Mouse (Mus musculus) MEL (cell line): Measurements from ENCODE around the gene Bloc1s4. TPM values are rescaled to one million over a fixed set of nuclear protein-coding genes. Genes with fewer than 3 reads are reported as not detected.

Source experiments
- DNase-seq: peaks from one replicate; pipeline ENCODE4 v3.0.0; 2011; ENCODE audit warnings: low read depth, low spot score
- H3K27ac ChIP-seq: 2 replicates; pipeline ENCODE4 v1.5.1; 2012; ENCODE audit warnings: low read depth, mild to moderate bottlenecking, control low read depth, low read length, moderate library complexity; ENCODE audit not compliant: control insufficient read depth
- H3K27me3 ChIP-seq, 2 experiments: fragments of 150-350 bp in 1 of 2; sonication (generic) in 1 of 2; 2 replicates each; pipeline ENCODE4 v1.6.1; 2012; ENCODE audit warnings: low read length in 2 of 2, mild to moderate bottlenecking in 2 of 2, improper control_type of control experiment in 1 of 2, moderate library complexity in 1 of 2; ENCODE audit not compliant: insufficient read depth in 2 of 2, control insufficient read depth in 1 of 2
- H3K36me3 ChIP-seq, 2 experiments: 2 replicates each; pipeline ENCODE4 v1.6.1; 2012 to 2014; ENCODE audit warnings: low read length in 2 of 2, improper control_type of control experiment in 1 of 2, inconsistent platforms in 1 of 2, mild to moderate bottlenecking in 1 of 2; ENCODE audit not compliant: insufficient read depth in 2 of 2, control insufficient read depth in 1 of 2
- H3K4me1 ChIP-seq, 2 experiments: fragments of 150-350 bp in 1 of 2; sonication (generic) in 1 of 2; 2 replicates each; pipeline ENCODE4 v1.6.1; 2012; ENCODE audit warnings: low read length in 2 of 2, improper control_type of control experiment in 1 of 2, mild to moderate bottlenecking in 1 of 2; ENCODE audit not compliant: insufficient read depth in 2 of 2, control insufficient read depth in 1 of 2
- H3K4me3 ChIP-seq, 2 experiments: fragments of 150-350 bp in 1 of 2; sonication (generic) in 1 of 2; 2 replicates each; pipeline ENCODE4 v1.5.1; 2012; ENCODE audit warnings: low read depth in 2 of 2, low read length in 2 of 2, mild to moderate bottlenecking in 2 of 2, moderate library complexity in 2 of 2, control low read depth in 1 of 2, improper control_type of control experiment in 1 of 2; ENCODE audit not compliant: control insufficient read depth in 1 of 2, insufficient read depth in 1 of 2
- H3K79me2 ChIP-seq: 2 replicates; pipeline ENCODE4 v1.6.1; 2012; ENCODE audit warnings: mild to moderate bottlenecking, low read length, moderate library complexity; ENCODE audit not compliant: control insufficient read depth, poor library complexity, insufficient read depth
- H3K9ac ChIP-seq: 2 replicates; pipeline ENCODE4 v1.6.1; 2012; ENCODE audit warnings: low read depth, mild to moderate bottlenecking, control low read depth, low read length, moderate library complexity; ENCODE audit not compliant: control insufficient read depth, poor library complexity, severe bottlenecking
- H3K9me3 ChIP-seq: fragments of 150-350 bp; sonication (generic); replicated peaks from 2 replicates; pipeline ENCODE4 v1.6.1; 2012; ENCODE audit warnings: mild to moderate bottlenecking, low read length, improper control_type of control experiment, moderate library complexity; ENCODE audit not compliant: insufficient read depth
- CHD1 ChIP-seq: IDR thresholded peaks from 2 replicates; pipeline ENCODE4 v1.6.1; 2012; ENCODE audit warnings: low read depth, mild to moderate bottlenecking, inconsistent platforms, low read length, improper control_type of control experiment
- ELF1 ChIP-seq: IDR thresholded peaks from 2 replicates; pipeline ENCODE4 v1.6.1; 2014; ENCODE audit warnings: low read depth, mild to moderate bottlenecking, inconsistent platforms, low read length, improper control_type of control experiment, moderate library complexity
- EP300 ChIP-seq, 2 experiments: IDR thresholded peaks; 2 replicates each; pipeline ENCODE4 v1.6.1; 2011; ENCODE audit warnings: improper control_type of control experiment in 2 of 2, low read length in 2 of 2, low read depth in 1 of 2, mild to moderate bottlenecking in 1 of 2
- ETS1 ChIP-seq: IDR thresholded peaks from 2 replicates; pipeline ENCODE4 v1.6.1; 2012; ENCODE audit warnings: low read depth, mild to moderate bottlenecking, inconsistent platforms, low read length, improper control_type of control experiment, moderate library complexity
- GATA1 ChIP-seq: IDR thresholded peaks from 2 replicates; pipeline ENCODE4 v1.6.1; 2011; ENCODE audit warnings: low read depth, low read length, improper control_type of control experiment
- HCFC1 ChIP-seq: IDR thresholded peaks from 2 replicates; pipeline ENCODE4 v1.6.1; 2012; ENCODE audit warnings: low read depth, mild to moderate bottlenecking, inconsistent platforms, low read length, improper control_type of control experiment, moderate library complexity
- MAFK ChIP-seq: IDR thresholded peaks from 2 replicates; pipeline ENCODE4 v1.6.1; 2011; ENCODE audit warnings: low read depth, mild to moderate bottlenecking, low read length, improper control_type of control experiment, borderline replicate concordance
- MAX ChIP-seq: IDR thresholded peaks from 2 replicates; pipeline ENCODE4 v1.6.1; 2011; ENCODE audit warnings: low read length, improper control_type of control experiment
- MEF2A ChIP-seq: IDR thresholded peaks from 2 replicates; pipeline ENCODE4 v1.6.1; 2014; ENCODE audit warnings: low read depth, mild to moderate bottlenecking, inconsistent platforms, low read length, improper control_type of control experiment; ENCODE audit not compliant: poor library complexity, insufficient replicate concordance, severe bottlenecking; ENCODE audit errors: extremely low read depth
- MYB ChIP-seq: IDR thresholded peaks from 2 replicates; pipeline ENCODE4 v1.6.1; 2011; ENCODE audit warnings: mild to moderate bottlenecking, low read depth, low read length, improper control_type of control experiment
- MYC ChIP-seq: IDR thresholded peaks from 2 replicates; pipeline ENCODE4 v1.6.1; 2011; ENCODE audit warnings: low read depth, mild to moderate bottlenecking, low read length, improper control_type of control experiment, moderate library complexity
- NRF1 ChIP-seq: IDR thresholded peaks from 2 replicates; pipeline ENCODE4 v1.6.1; 2014; ENCODE audit warnings: low read depth, mild to moderate bottlenecking, inconsistent platforms, low read length, improper control_type of control experiment, moderate library complexity; ENCODE audit not compliant: poor library complexity, insufficient read depth, severe bottlenecking
- POLR2AphosphoS2 ChIP-seq: IDR thresholded peaks from 2 replicates; pipeline ENCODE4 v1.6.1; 2011; ENCODE audit warnings: low read length, improper control_type of control experiment
- RAD21 ChIP-seq: IDR thresholded peaks from 2 replicates; pipeline ENCODE4 v1.6.1; 2011; ENCODE audit warnings: mild to moderate bottlenecking, low read depth, low read length, improper control_type of control experiment
- SIN3A ChIP-seq: IDR thresholded peaks from 2 replicates; pipeline ENCODE4 v1.6.1; 2012; ENCODE audit warnings: low read length, improper control_type of control experiment, inconsistent platforms
- SMC3 ChIP-seq: IDR thresholded peaks from 2 replicates; pipeline ENCODE4 v1.6.1; 2011; ENCODE audit warnings: low read depth, low read length, improper control_type of control experiment
- TCF12 ChIP-seq: IDR thresholded peaks from 2 replicates; pipeline ENCODE4 v1.6.1; 2014; ENCODE audit warnings: low read depth, mild to moderate bottlenecking, inconsistent platforms, low read length, improper control_type of control experiment, moderate library complexity
- UBTF ChIP-seq: IDR thresholded peaks from 2 replicates; pipeline ENCODE4 v1.6.1; 2012; ENCODE audit warnings: low read depth, mild to moderate bottlenecking, inconsistent platforms, low read length, improper control_type of control experiment, moderate library complexity, borderline replicate concordance; ENCODE audit not compliant: insufficient read depth
- USF1 ChIP-seq: IDR thresholded peaks from 2 replicates; pipeline ENCODE4 v1.6.1; 2014; ENCODE audit warnings: low read depth, mild to moderate bottlenecking, inconsistent platforms, low read length, improper control_type of control experiment, moderate library complexity
- USF2 ChIP-seq, 2 experiments: IDR thresholded peaks; 2 replicates each; pipeline ENCODE4 v1.6.1; 2011 to 2012; ENCODE audit warnings: improper control_type of control experiment in 2 of 2, low read length in 2 of 2, borderline replicate concordance in 1 of 2, inconsistent platforms in 1 of 2, low read depth in 1 of 2, mild to moderate bottlenecking in 1 of 2; ENCODE audit not compliant: insufficient read depth in 1 of 2
- ZNF384 ChIP-seq: IDR thresholded peaks from 2 replicates; pipeline ENCODE4 v1.6.1; 2012; ENCODE audit warnings: low read depth, mild to moderate bottlenecking, inconsistent platforms, low read length, improper control_type of control experiment
- polyA plus RNA-seq, 2 experiments: library from polyadenylated mRNA; stranded (reverse) in 1 of 2; unstranded in 1 of 2; fragments of >175 nt in 1 of 2; fragments of >200 nt in 1 of 2; gene quantifications; 2 replicates each; pipeline versions ENCODE4 v1.2.1 to v1.2.4; 2012; ENCODE audit warnings: low replicate concordance in 2 of 2, low read depth in 1 of 2; ENCODE audit not compliant: insufficient read length in 2 of 2, insufficient read depth in 1 of 2, missing spikeins in 1 of 2
- total RNA-seq: library from RNA; depleted of rRNA; stranded (reverse); fragments of 300-350 nt; gene quantifications from 2 replicates; pipeline ENCODE4 v1.2.3, GENCODE M21; 2012

Gene Bloc1s4
- total and polyA plus RNA-seq, 3 experiments, result 29.8 to 32.9 TPM; not detected in 1

GRCm38 (mm10) chr5:36736009-36736408 lies 12.4 kb downstream of the Bloc1s4 start (continued):
- TF ChIP-seq ZNF384 (peak; percentile 51; the same call in 1 of the 2 replicates), EP300 (IDR thresholded peaks at IDR 0.05; ENCODE audit: low read depth in 1 of 2, low read length in 2 of 2) (peak; percentile 99 to 100)

- Histone ChIP-seq H3K79me2 (no peaks in the 10 kb centered on the region), H3K27ac (no peak overlapping the region), H3K4me3 (no peak overlapping the region), H3K4me1 (peaks cover 4 to 35% of the 10 kb centered on the region in 2 experiments), H3K9me3 (no peaks in the 10 kb centered on the region), H3K9ac (no peak overlapping the region), H3K36me3 (peaks cover 0 to 20% of the 10 kb centered on the region in 2 experiments; a peak in 2 of 4 replicates), H3K27me3 (no peaks in the 10 kb centered on the region)
- TF ChIP-seq MAX (no peak), ETS1 (no peak), ELF1 (no peak), RAD21 (no peak), MAFK (no peak), MEF2A (no peak), SIN3A (no peak), USF1 (no peak), NRF1 (no peak)
- DNase-seq, result no peak
Observed at GRCm38 (mm10) chr5:36735106-36735505, 13.3 kb downstream of the Bloc1s4 start.

- H3K27ac ChIP-seq, result no peak overlapping the region
- H3K27me3 ChIP-seq, result no peaks in the 10 kb centered on the region
- TF ChIP-seq CHD1, result no peak
- no peak for TF ChIP-seq GATA1
- TF ChIP-seq USF2 (IDR thresholded peaks at IDR 0.05; ENCODE audit: borderline replicate concordance in 1 of 2, insufficient read depth in 1 of 2, low read depth in 1 of 2, low read length in 2 of 2), result no peak
- no peak for TF ChIP-seq TCF12
- TF ChIP-seq USF1, result no peak
- no peak for TF ChIP-seq MYB
- no peak for TF ChIP-seq MYC
- TF ChIP-seq MAX, result no peak
- no peak for TF ChIP-seq MEF2A
- TF ChIP-seq UBTF, result no peak
- TF ChIP-seq NRF1, result no peak
- no peak for TF ChIP-seq POLR2AphosphoS2
- TF ChIP-seq SMC3, result no peak
- TF ChIP-seq HCFC1, result no peak
- no peak for TF ChIP-seq ZNF384
- no peaks in the 10 kb centered on the region for H3K9me3 ChIP-seq
- H3K79me2 ChIP-seq, result no peaks in the 10 kb centered on the region
- DNase-seq, result no peak
- no peak overlapping the region for H3K9ac ChIP-seq
- H3K4me3 ChIP-seq, result no peak overlapping the region
- peaks cover 0 to 20% of the 10 kb centered on the region in 2 experiments; a peak in 2 of 4 replicates for H3K36me3 ChIP-seq
- peaks cover 4 to 35% of the 10 kb centered on the region in 2 experiments for H3K4me1 ChIP-seq
Observed at GRCm38 (mm10) chr5:36733405-36733804, 15.0 kb downstream of the Bloc1s4 start.
